Mouse (Mus musculus): Measurements from ENCODE around the gene Kmt2c. TPM values are rescaled to one million over a fixed set of nuclear protein-coding genes. Genes with fewer than 3 reads are reported as not detected.

Kmt2c gene
- polyA plus RNA-seq, 1 experiment: 56.3 TPM

- TF ChIP-seq CTCF (IDR thresholded peaks at IDR 0.05; ENCODE audit: borderline replicate concordance, insufficient read depth, low read depth, low read length): no peak
- TF ChIP-seq POLR2A (IDR thresholded peaks at IDR 0.05; ENCODE audit: borderline replicate concordance, insufficient read depth, low read length): no peak
- H3K4me1 ChIP-seq (ENCODE audit: control insufficient read depth, insufficient read depth, low read length): peaks cover 4% of the 10 kb centered on the region; the same call in 1 of the 2 replicates
- 87% methylated on average over 5 of the region's 5 CpGs for WGBS
- DNase-seq: no peak
- H3K4me3 ChIP-seq (replicated peaks; ENCODE audit: insufficient read depth, low read depth, low read length): no peak overlapping the region
- H3K27ac ChIP-seq (ENCODE audit: insufficient read depth, low read length): no peak overlapping the region
- H3K27me3 ChIP-seq (ENCODE audit: control insufficient read depth, insufficient read depth, low read length): no peaks in the 10 kb centered on the region
These were observed 7.5 kb upstream of the Kmt2c start for GRCm38 (mm10) chr5:25506041-25506440.

- Histone ChIP-seq H3K4me1 (ENCODE audit: control insufficient read depth, insufficient read depth, low read length) (peaks cover 4% of the 10 kb centered on the region; the same call in 1 of the 2 replicates), H3K27me3 (ENCODE audit: control insufficient read depth, insufficient read depth, low read length) (no peaks in the 10 kb centered on the region), H3K27ac (ENCODE audit: insufficient read depth, low read length) (no peak overlapping the region), H3K4me3 (replicated peaks; ENCODE audit: insufficient read depth, low read depth, low read length) (no peak overlapping the region)
- 66% methylated on average over 7 of the region's 7 CpGs for WGBS
- DNase-seq: peak in 1 of 2 experiments; percentile 14
- TF ChIP-seq CTCF (IDR thresholded peaks at IDR 0.05; ENCODE audit: borderline replicate concordance, insufficient read depth, low read depth, low read length): no peak
- TF ChIP-seq POLR2A (IDR thresholded peaks at IDR 0.05; ENCODE audit: borderline replicate concordance, insufficient read depth, low read length): no peak
These were observed 2.1 kb upstream of the Kmt2c start for GRCm38 (mm10) chr5:25500686-25501085.

GRCm38 (mm10) chr5:25499423-25500398 lies 1.1 kb upstream of the Kmt2c start:
- DNase-seq: peak; percentile 99
- WGBS: under 1% methylated on average over 89 of the region's 90 CpGs
- Histone ChIP-seq H3K4me1 (ENCODE audit: control insufficient read depth, insufficient read depth, low read length) (peaks cover 5% of the 10 kb centered on the region; the same call in 1 of the 2 replicates), H3K27ac (ENCODE audit: insufficient read depth, low read length) (peak overlapping the region; percentile 97), H3K4me3 (replicated peaks; ENCODE audit: insufficient read depth, low read depth, low read length) (peak overlapping the region; percentile 92), H3K27me3 (ENCODE audit: control insufficient read depth, insufficient read depth, low read length) (no peaks in the 10 kb centered on the region)
- TF ChIP-seq CTCF (IDR thresholded peaks at IDR 0.05; ENCODE audit: borderline replicate concordance, insufficient read depth, low read depth, low read length): no peak
- TF ChIP-seq POLR2A (IDR thresholded peaks at IDR 0.05; ENCODE audit: borderline replicate concordance, insufficient read depth, low read length): peak; percentile 59

- Histone ChIP-seq H3K27ac (ENCODE audit: insufficient read depth, low read length) (peak overlapping the region; percentile 97), H3K27me3 (ENCODE audit: control insufficient read depth, insufficient read depth, low read length) (no peaks in the 10 kb centered on the region), H3K4me3 (replicated peaks; ENCODE audit: insufficient read depth, low read depth, low read length) (peak overlapping the region; percentile 92), H3K4me1 (ENCODE audit: control insufficient read depth, insufficient read depth, low read length) (peaks cover 6% of the 10 kb centered on the region; the same call in 1 of the 2 replicates)
- no peak for TF ChIP-seq CTCF (IDR thresholded peaks at IDR 0.05; ENCODE audit: borderline replicate concordance, insufficient read depth, low read depth, low read length)
- TF ChIP-seq POLR2A (IDR thresholded peaks at IDR 0.05; ENCODE audit: borderline replicate concordance, insufficient read depth, low read length): no peak
- 5% methylated on average over 57 of the region's 87 CpGs for WGBS
- no peak for DNase-seq
These were observed 339 bp upstream of the Kmt2c start for GRCm38 (mm10) chr5:25498821-25499422.

- WGBS: under 1% methylated on average over 77 of the region's 78 CpGs
- H3K4me3 ChIP-seq (replicated peaks; ENCODE audit: insufficient read depth, low read depth, low read length): peak overlapping the region; percentile 64
- TF ChIP-seq CTCF (IDR thresholded peaks at IDR 0.05; ENCODE audit: borderline replicate concordance, insufficient read depth, low read depth, low read length) (no peak), POLR2A (IDR thresholded peaks at IDR 0.05; ENCODE audit: borderline replicate concordance, insufficient read depth, low read length) (no peak)
- peaks cover 6% of the 10 kb centered on the region; the same call in 1 of the 2 replicates for H3K4me1 ChIP-seq (ENCODE audit: control insufficient read depth, insufficient read depth, low read length)
- H3K27ac ChIP-seq (ENCODE audit: insufficient read depth, low read length): peak overlapping the region; percentile 89; the same call in 1 of the 2 replicates
- peak; percentile 59 to 68 for DNase-seq
- no peaks in the 10 kb centered on the region for H3K27me3 ChIP-seq (ENCODE audit: control insufficient read depth, insufficient read depth, low read length)
These were observed 750 bp downstream of the Kmt2c start for GRCm38 (mm10) chr5:25497720-25498345.

- peaks cover 6% of the 10 kb centered on the region; the same call in 1 of the 2 replicates for H3K4me1 ChIP-seq (ENCODE audit: control insufficient read depth, insufficient read depth, low read length)
- no peak for TF ChIP-seq CTCF (IDR thresholded peaks at IDR 0.05; ENCODE audit: borderline replicate concordance, insufficient read depth, low read depth, low read length)
- no peak for TF ChIP-seq POLR2A (IDR thresholded peaks at IDR 0.05; ENCODE audit: borderline replicate concordance, insufficient read depth, low read length)
- no peaks in the 10 kb centered on the region for H3K27me3 ChIP-seq (ENCODE audit: control insufficient read depth, insufficient read depth, low read length)
- WGBS: 0% methylated on average over 10 of the region's 10 CpGs
- peak overlapping the region; percentile 64 for H3K4me3 ChIP-seq (replicated peaks; ENCODE audit: insufficient read depth, low read depth, low read length)
- DNase-seq: peak in 1 of 2 experiments; percentile 28
- no peak overlapping the region for H3K27ac ChIP-seq (ENCODE audit: insufficient read depth, low read length)
These were observed 1.2 kb downstream of the Kmt2c start for GRCm38 (mm10) chr5:25497369-25497719.

- no peak for DNase-seq
- TF ChIP-seq POLR2A (IDR thresholded peaks at IDR 0.05; ENCODE audit: borderline replicate concordance, insufficient read depth, low read length): no peak
- TF ChIP-seq CTCF (IDR thresholded peaks at IDR 0.05; ENCODE audit: borderline replicate concordance, insufficient read depth, low read depth, low read length): no peak
- 23% methylated on average over 2 of the region's 2 CpGs for WGBS
- no peaks in the 10 kb centered on the region for H3K27me3 ChIP-seq (ENCODE audit: control insufficient read depth, insufficient read depth, low read length)
- peak overlapping the region; percentile 40 for H3K4me3 ChIP-seq (replicated peaks; ENCODE audit: insufficient read depth, low read depth, low read length)
- H3K27ac ChIP-seq (ENCODE audit: insufficient read depth, low read length): no peak overlapping the region
- H3K4me1 ChIP-seq (ENCODE audit: control insufficient read depth, insufficient read depth, low read length): peaks cover 6% of the 10 kb centered on the region; the same call in 1 of the 2 replicates
These were observed 1.9 kb downstream of the Kmt2c start for GRCm38 (mm10) chr5:25496652-25497051.

Measured in cerebellum, adult 2 months (tissue).